Mouse (Mus musculus): ENCODE results near the gene Dcst1. TPM values are rescaled to one million over a fixed set of nuclear protein-coding genes. Genes with fewer than 3 reads are reported as not detected.
A peak's percentile ranks its signal among the peaks of the same experiment; 100 is the strongest.

Dcst1 gene
- total RNA-seq, 4 experiments from 2014 or later = not detected

DNA sequence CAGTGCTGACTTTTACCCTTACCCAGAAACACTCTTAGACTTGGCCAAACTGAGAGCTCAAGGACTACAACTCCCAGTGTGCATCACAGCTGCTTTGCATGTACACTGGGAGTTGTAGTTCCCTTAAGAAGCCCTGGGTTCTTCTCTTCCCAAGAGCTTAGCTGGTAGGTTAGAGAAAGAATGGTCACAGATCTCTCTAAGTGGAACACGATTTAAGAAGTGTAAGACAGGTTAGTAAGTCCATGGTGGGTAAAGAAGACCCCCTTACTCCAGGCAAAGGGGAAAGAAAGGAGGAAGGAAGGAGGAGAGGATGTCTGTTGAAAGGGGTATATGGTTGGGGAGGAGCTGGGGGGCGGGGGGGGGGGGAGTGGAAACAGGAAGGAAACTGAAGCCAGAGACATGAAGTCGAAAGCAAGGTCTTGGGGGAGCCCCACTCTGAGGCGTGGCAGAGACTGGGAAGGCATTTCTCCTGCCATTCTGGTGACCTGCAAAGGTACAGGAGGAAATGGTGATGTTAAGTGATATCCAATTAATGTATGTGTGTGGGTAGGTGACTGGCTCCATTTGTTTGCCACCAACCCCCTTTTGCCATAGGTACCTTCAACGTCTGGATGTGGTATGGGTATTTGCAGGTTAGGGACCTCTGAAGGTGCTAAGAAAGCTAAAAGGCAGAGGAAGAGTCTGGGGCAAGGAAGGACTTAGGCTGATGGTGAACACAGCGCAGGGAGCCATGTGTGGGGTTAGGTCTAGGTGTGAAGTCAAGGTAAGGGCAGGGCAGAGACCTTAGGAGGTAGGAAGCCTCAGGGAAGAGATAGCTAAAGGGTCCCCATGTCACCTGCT lies 24.1 kb upstream of the Dcst1 start:
- peak; percentile 29 for DNase-seq (ENCODE audit: low spot score)

DNA sequence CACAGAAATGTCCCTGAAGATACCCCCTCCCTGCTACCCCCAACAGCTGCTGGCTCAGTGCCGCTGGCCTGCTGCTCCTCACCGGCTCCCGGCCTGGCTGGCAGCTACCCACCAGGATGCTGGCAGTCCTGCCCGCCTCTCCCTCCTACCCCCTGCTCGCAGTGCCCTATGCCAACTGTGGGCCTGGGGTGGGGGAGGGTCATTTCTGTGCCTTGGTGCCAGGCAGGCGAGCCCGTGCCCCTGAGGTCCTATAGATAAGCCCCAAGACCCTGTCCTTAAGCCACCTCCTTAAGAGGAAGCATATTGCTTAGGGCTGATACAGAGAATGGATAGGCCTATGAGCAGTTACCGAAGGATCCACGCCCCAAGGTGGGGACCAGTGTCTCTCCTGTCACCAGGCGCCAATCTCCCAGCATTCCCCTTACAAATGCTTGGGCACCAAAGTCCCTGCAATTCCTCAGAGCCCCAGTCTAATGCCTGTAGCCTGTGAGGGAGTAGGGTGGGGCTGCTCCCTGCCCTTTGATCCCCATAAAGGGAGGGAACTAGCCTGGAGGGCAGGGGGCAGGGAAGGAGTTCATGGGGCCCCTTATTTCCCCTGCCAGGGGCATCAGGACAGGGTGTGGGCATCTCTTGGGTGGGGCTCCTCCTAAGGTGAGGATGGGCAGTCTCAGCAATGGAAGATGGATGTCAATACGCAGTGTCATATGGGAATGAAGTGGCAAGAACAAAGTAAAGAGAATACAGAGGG lies 23.3 kb upstream of the Dcst1 start:
- peak; percentile 50 for DNase-seq (ENCODE audit: low spot score)

GRCm38 (mm10) chr3:89387632-89388031 lies 22.6 kb upstream of the Dcst1 start:
- DNase-seq (ENCODE audit: low spot score) = no peak

GRCm38 (mm10) chr3:89386438-89387420 lies 21.7 kb upstream of the Dcst1 start:
- DNase-seq (ENCODE audit: low spot score) = no peak

DNA sequence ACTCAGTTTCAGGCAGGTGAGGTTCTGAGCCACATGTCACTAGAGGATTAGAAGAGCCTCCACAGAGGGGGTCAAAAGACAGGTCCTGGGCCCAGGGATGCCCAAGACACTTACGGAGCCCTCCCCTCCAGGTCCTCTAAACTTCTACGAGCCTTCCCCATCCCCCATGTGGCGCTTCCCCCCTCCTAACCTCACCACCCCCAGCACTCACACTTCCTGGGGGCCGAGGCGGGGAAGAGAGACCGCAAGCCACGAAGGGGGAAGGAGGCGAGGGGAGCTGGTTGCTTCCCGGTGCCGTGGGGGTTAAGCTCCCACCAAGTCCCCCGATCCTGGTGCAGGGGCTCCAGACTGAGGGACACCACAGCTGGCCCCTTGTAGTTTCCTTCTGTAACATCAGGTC lies 20.4 kb upstream of the Dcst1 start:
- DNase-seq (ENCODE audit: low spot score) = no peak

- no peak for DNase-seq (ENCODE audit: low spot score)
Observed at GRCm38 (mm10) chr3:89384331-89385076, 19.5 kb upstream of the Dcst1 start.

GRCm38 (mm10) chr3:89383651-89384255 lies 18.7 kb upstream of the Dcst1 start:
- DNase-seq (ENCODE audit: low spot score) = no peak

GRCm38 (mm10) chr3:89382950-89383349 lies 17.9 kb upstream of the Dcst1 start:
- DNase-seq (ENCODE audit: low spot score) = no peak

DNA sequence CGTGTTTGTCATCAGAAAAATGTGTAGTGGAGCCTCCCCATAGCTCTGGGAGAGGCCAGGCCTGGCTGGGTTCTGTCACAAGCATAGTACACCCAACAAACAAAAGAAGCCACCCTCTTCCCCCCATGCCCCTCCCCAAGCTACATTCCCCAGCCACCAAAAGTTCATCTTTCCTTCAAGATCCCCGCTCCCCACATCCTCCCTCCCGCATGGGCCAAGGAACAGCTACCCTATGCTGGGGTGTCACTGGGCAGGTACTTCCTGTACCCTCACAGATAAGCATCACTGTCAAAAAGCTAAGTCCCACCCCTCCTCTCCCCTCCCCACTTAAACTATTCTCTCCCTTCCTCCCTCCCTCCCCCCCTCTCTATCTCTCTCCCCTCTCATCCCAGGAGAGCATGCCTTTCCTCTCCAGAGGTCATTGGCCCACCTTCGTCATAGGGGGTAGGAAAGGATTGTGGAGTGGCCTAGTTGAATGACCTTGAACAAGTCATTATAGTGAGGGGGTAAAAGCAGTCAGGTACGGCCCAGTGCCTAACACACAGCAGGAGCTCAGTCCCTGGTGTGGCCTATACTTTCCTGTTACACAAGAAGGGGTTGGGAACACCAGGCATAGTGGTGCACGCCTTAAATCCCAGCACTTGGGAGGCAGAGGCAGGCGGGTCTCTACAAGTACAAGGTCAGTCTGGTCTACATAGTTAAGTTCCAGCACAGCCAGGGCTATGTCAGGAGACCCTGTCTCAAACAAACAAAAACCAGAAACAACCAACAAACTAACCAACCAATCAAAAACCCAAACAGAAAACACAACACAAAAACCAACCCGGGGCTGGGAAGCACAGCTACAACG lies 17.2 kb upstream of the Dcst1 start:
- no peak for DNase-seq (ENCODE audit: low spot score)

GRCm38 (mm10) chr3:89381233-89381632 lies 16.2 kb upstream of the Dcst1 start:
- no peak for DNase-seq (ENCODE audit: low spot score)

- DNase-seq (ENCODE audit: low spot score) = no peak
Observed at GRCm38 (mm10) chr3:89380711-89381110, 15.7 kb upstream of the Dcst1 start.

- DNase-seq (ENCODE audit: low spot score) = no peak
Observed at GRCm38 (mm10) chr3:89380291-89380690, 15.2 kb upstream of the Dcst1 start.

- DNase-seq (ENCODE audit: low spot score) = no peak
Observed at GRCm38 (mm10) chr3:89379388-89380131, 14.5 kb upstream of the Dcst1 start.

DNA sequence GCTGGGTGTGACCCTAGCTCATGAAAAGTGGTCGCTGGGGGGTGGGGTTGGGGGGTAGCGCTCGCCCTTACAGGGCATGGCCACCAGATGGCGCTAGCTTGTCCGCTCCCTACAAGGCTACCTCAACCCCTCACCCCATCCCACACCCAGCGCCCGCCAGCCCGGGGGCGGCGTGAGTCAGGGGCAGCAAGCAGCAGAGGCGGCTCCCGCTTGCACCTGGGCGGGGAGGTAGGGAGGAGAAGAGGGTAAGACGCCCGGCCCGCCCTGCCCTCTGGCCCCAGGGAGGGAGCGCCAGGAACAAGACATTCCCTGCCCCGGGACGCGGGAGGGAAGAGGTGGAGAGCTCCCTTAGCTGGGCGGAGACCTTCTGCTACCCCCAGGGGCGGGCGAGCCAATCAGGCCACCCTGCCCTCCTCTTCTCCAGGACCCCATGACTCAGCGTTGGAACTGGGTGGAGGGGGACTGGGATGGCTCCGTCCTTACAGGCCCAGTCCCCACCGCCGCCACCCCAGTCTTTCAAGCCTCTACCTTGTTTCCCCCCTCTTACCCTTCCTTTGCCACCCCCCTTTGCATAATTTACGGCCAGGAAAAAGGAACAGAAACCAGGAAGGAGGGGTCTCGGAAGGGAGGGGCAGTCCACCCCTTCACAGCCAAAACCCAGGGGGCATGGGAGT lies 13.5 kb upstream of the Dcst1 start:
- peak; percentile 53 for DNase-seq (ENCODE audit: low spot score)

DNA sequence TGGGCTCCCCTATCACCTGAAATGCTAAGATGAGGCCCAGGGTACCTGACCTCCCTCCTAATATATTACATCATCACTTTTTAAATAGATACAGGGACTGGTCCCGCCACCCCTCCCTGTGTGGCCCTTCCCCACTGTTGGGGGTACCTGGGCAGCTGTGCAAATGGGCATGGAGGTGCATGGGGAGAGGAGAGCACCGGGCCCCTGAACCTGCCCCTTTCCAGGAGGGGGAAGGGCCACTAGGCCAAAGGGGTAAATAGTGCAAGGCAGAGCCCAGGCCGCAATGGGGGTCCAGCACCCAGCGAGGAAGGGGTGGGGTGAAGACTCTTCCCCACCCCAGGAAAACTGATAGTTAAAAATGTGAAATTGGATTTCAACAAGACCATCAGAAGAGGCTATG lies 12.8 kb upstream of the Dcst1 start:
- DNase-seq (ENCODE audit: low spot score) = no peak

DNA sequence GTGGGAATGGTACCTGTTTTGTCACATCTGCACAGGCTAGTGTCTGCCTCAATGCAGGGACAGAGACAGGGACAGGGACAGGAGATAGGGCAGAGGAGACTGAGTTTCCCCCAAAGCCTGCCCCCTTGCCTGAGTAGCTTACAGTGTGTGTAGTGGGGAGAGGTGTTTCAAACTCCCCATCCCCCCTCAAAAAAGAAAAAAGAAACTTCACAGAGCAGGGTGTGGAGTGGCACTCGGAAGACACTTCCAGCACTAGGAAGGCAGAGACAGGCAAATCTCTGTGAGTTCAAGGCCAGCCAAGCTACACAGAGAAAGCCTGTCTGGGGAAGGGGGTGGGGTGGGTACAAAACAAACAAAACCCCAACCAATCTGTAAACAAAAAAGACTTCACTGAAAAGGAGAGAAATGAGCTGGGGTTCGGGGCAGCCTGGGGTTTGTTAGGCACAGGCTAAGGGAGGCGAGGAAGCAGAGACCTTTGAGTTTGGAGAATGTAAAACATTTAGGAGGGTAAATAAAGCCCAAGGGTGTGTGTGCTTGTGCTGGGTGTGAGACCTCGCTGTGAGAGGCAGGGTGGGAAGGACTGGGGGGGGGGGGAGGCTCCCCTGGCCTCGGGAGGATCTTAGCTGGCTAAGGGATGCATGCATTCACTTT lies 8.7 kb upstream of the Dcst1 start:
- DNase-seq (ENCODE audit: low spot score) = no peak

- no peak for DNase-seq (ENCODE audit: low spot score)
Observed at GRCm38 (mm10) chr3:89367338-89367737, 2.3 kb upstream of the Dcst1 start.

Data from heart, adult 8-10 months (tissue).